Mouse (Mus musculus) lung, postnatal 0 days (tissue): ENCODE data around the gene Ptpn12.

ENCODE experiments used
- CTCF ChIP-seq: IDR thresholded peaks from 2 replicates; pipeline ENCODE4 v1.5.1; 2016; ENCODE audit warnings: antibody characterized with exemption, mild to moderate bottlenecking
- EP300 ChIP-seq: IDR thresholded peaks from 2 replicates; pipeline ENCODE4 v1.6.1; 2016; ENCODE audit warnings: antibody characterized with exemption, mild to moderate bottlenecking, control low read depth

GRCm38 (mm10) chr5:20955114-20955835 lies 100.4 kb downstream of the Ptpn12 start:
- TF ChIP-seq CTCF = no peak
- TF ChIP-seq EP300 = no peak
